Mouse (Mus musculus) limb, embryonic 12.5 days (tissue): ENCODE results near the gene Slc46a1. TPM values are rescaled to one million over a fixed set of nuclear protein-coding genes. Genes with fewer than 3 reads are reported as not detected.

Source experiments
- ATAC-seq: fragments of 200-750 bp; cut with Nextera tagmentation; 2 replicates; pipeline ENCODE4 v1.8.0; 2017; ENCODE audit warnings: low read depth, moderate TSS enrichment; ENCODE audit not compliant: insufficient number of reproducible peaks, insufficient read depth, low FRiP score, low TSS enrichment
- H3K27ac ChIP-seq: fragments of 300-500 bp; sonication (generic); 2 replicates; pipeline ENCODE4 v1.5.1; 2016; ENCODE audit warnings: mild to moderate bottlenecking, moderate library complexity
- H3K27me3 ChIP-seq: fragments of 300-500 bp; sonication (generic); 2 replicates; pipeline ENCODE4 v1.6.1; 2016; ENCODE audit warnings: mild to moderate bottlenecking, moderate library complexity
- H3K36me3 ChIP-seq: fragments of 300-500 bp; sonication (generic); 2 replicates; pipeline ENCODE4 v1.6.1; 2016; ENCODE audit warnings: mild to moderate bottlenecking, moderate library complexity
- H3K4me1 ChIP-seq: fragments of 300-500 bp; sonication (generic); replicated peaks from 2 replicates; pipeline ENCODE4 v1.6.1; 2016
- H3K4me2 ChIP-seq: fragments of 300-500 bp; sonication (generic); 2 replicates; pipeline ENCODE4 v1.6.1; 2016; ENCODE audit warnings: mild to moderate bottlenecking, moderate library complexity
- H3K4me3 ChIP-seq: fragments of 300-500 bp; sonication (generic); replicated peaks from 2 replicates; pipeline ENCODE4 v1.5.1; 2016; ENCODE audit warnings: mild to moderate bottlenecking
- H3K9ac ChIP-seq: fragments of 300-500 bp; sonication (generic); replicated peaks from 2 replicates; pipeline ENCODE4 v1.6.1; 2016; ENCODE audit warnings: mild to moderate bottlenecking, moderate library complexity
- H3K9me3 ChIP-seq: fragments of 300-500 bp; sonication (generic); 2 replicates; pipeline ENCODE4 v1.6.1; 2016; ENCODE audit warnings: mild to moderate bottlenecking, moderate library complexity
- WGBS: fragments of 180-500 bp; shearing (Covaris S2); methylation state at CpG from one replicate; pipeline ENCODE4 v1.1.7; 2016; 5-methylcytosine and 5-hydroxymethylcytosine counted together
- polyA plus RNA-seq: library from polyadenylated mRNA; unstranded; fragments of >200 nt; fragmentation: Nextera tagmentation; extraction: Ambion mirVana; gene quantifications from 2 replicates; pipeline ENCODE4 v1.2.1, GENCODE M21; 2016

Slc46a1 gene
- polyA plus RNA-seq, 1 experiment from 2014 or later, result 15.0 TPM

- Histone ChIP-seq H3K4me3 (no peak overlapping the region), H3K4me2 (no peak overlapping the region), H3K9me3 (no peaks in the 10 kb centered on the region), H3K27me3 (peaks cover 17% of the 10 kb centered on the region), H3K36me3 (peaks cover 42% of the 10 kb centered on the region), H3K27ac (no peak overlapping the region), H3K4me1 (no peaks in the 10 kb centered on the region), H3K9ac (no peak overlapping the region)
- 86% methylated on average over 3 of the region's 3 CpGs for WGBS
- no peak for ATAC-seq
Measured at GRCm38 (mm10) chr11:78505430-78505829, 39.9 kb downstream of the Slc46a1 start.

- Histone ChIP-seq H3K4me2 (no peak overlapping the region), H3K4me1 (peaks cover 16% of the 10 kb centered on the region), H3K27me3 (no peaks in the 10 kb centered on the region), H3K27ac (no peak overlapping the region), H3K36me3 (peaks cover 47% of the 10 kb centered on the region), H3K4me3 (no peak overlapping the region), H3K9ac (no peak overlapping the region), H3K9me3 (no peaks in the 10 kb centered on the region)
- WGBS, result 85% methylated on average over 5 of the region's 5 CpGs
- ATAC-seq, result no peak
Measured at GRCm38 (mm10) chr11:78509148-78509547, 43.7 kb downstream of the Slc46a1 start.

GRCm38 (mm10) chr11:78512025-78512957 is 46.8 kb downstream of the Slc46a1 start, which contains the start of the genes Tmem199 and Poldip2:
TSS of gene Tmem199 (minus strand) at chr11:78512172.
TSS of gene Poldip2 (plus strand) at chr11:78512193.
- Histone ChIP-seq H3K4me3 (peak within 1 kb of the TSS; percentile 69), H3K4me2 (peak within 1 kb of the TSS; percentile 86), H3K4me1 (peaks cover 16% of the 10 kb centered on the region), H3K36me3 (peaks cover 56% of the 10 kb centered on the region), H3K9me3 (no peaks in the 10 kb centered on the region), H3K9ac (peak within 1 kb of the TSS; percentile 94), H3K27ac (peak within 1 kb of the TSS; percentile 84), H3K27me3 (no peaks in the 10 kb centered on the region)
- ATAC-seq, result peak; percentile 95
- WGBS, result under 1% methylated on average over 67 of the region's 67 CpGs

- Histone ChIP-seq H3K9ac (peak overlapping the region; percentile 94; the same call in 1 of the 2 replicates), H3K4me1 (peaks cover 16% of the 10 kb centered on the region), H3K36me3 (peaks cover 56% of the 10 kb centered on the region), H3K4me3 (peak overlapping the region; percentile 69), H3K4me2 (peak overlapping the region; percentile 86), H3K27me3 (no peaks in the 10 kb centered on the region), H3K9me3 (no peaks in the 10 kb centered on the region), H3K27ac (no peak overlapping the region)
- no peak for ATAC-seq
- WGBS, result 84% methylated on average over 3 of the region's 3 CpGs
Measured at GRCm38 (mm10) chr11:78513106-78513790, 47.8 kb downstream of the Slc46a1 start.

- Histone ChIP-seq H3K36me3 (peaks cover 66% of the 10 kb centered on the region), H3K9ac (no peak overlapping the region), H3K27ac (no peak overlapping the region), H3K4me2 (no peak overlapping the region), H3K27me3 (no peaks in the 10 kb centered on the region), H3K9me3 (no peaks in the 10 kb centered on the region), H3K4me3 (no peak overlapping the region), H3K4me1 (peaks cover 16% of the 10 kb centered on the region)
- no peak for ATAC-seq
- WGBS, result 67% methylated on average over 2 of the region's 2 CpGs
Measured at GRCm38 (mm10) chr11:78515549-78516325, 50.2 kb downstream of the Slc46a1 start.

- H3K36me3 ChIP-seq, result peaks cover 95% of the 10 kb centered on the region
- H3K4me1 ChIP-seq, result no peaks in the 10 kb centered on the region
- no peak overlapping the region for H3K4me3 ChIP-seq
- 92% methylated on average over 10 of the region's 10 CpGs for WGBS
- H3K4me2 ChIP-seq, result no peak overlapping the region
- no peaks in the 10 kb centered on the region for H3K9me3 ChIP-seq
- H3K9ac ChIP-seq, result no peak overlapping the region
- H3K27ac ChIP-seq, result no peak overlapping the region
- ATAC-seq, result no peak
- no peaks in the 10 kb centered on the region for H3K27me3 ChIP-seq
Measured at GRCm38 (mm10) chr11:78518931-78519330, 53.4 kb downstream of the Slc46a1 start.

Other genes starting within 250 kb of the Slc46a1 start
- gene Sdf2, start 220.0 kb upstream of the Slc46a1 start, polyA plus RNA-seq, result 49.5 and 54.8 TPM in 2 replicates
- gene Supt6, start 219.7 kb upstream of the Slc46a1 start, polyA plus RNA-seq, result 36.8 and 42.2 TPM in 2 replicates
- gene 2610507B11Rik, start 203.9 kb upstream of the Slc46a1 start, polyA plus RNA-seq, result 79.1 and 81.8 TPM in 2 replicates
- gene BC030499, start 174.9 kb upstream of the Slc46a1 start, polyA plus RNA-seq, result 0.26 and 0.28 TPM in 2 replicates
- gene Spag5, start 164.2 kb upstream of the Slc46a1 start, polyA plus RNA-seq, result 55.3 and 63.6 TPM in 2 replicates
- 4.0 and 5.0 TPM in 2 replicates for gene Aldoc, start 142.7 kb upstream of the Slc46a1 start, polyA plus RNA-seq
- 68.8 and 72.5 TPM in 2 replicates for gene Pigs, start 137.3 kb upstream of the Slc46a1 start, polyA plus RNA-seq
- 94.8 and 96.3 TPM in 2 replicates for gene Unc119, start 122.2 kb upstream of the Slc46a1 start, polyA plus RNA-seq
- gene Foxn1, start 79.1 kb upstream of the Slc46a1 start, polyA plus RNA-seq, result not detected in 2 replicates
- gene Slc13a2, start 43.5 kb upstream of the Slc46a1 start, polyA plus RNA-seq, result not detected in 2 replicates
- 2.8 TPM in 2 replicates for gene Sarm1, start 32.1 kb downstream of the Slc46a1 start, polyA plus RNA-seq
- gene Vtn, start 33.4 kb downstream of the Slc46a1 start, polyA plus RNA-seq, result 0.26 and 0.28 TPM in 2 replicates
- not detected in 2 replicates for gene Sebox, start 37.8 kb downstream of the Slc46a1 start, polyA plus RNA-seq
- 51.9 and 56.1 TPM in 2 replicates for gene Tmem199, start 46.5 kb downstream of the Slc46a1 start, polyA plus RNA-seq
- gene Poldip2, start 46.5 kb downstream of the Slc46a1 start, polyA plus RNA-seq, result 176 and 180 TPM in 2 replicates
- 70.4 and 72.5 TPM in 2 replicates for gene Tnfaip1, start 70.6 kb downstream of the Slc46a1 start, polyA plus RNA-seq
- 129 and 132 TPM in 2 replicates for gene Ift20, start 70.7 kb downstream of the Slc46a1 start, polyA plus RNA-seq
- 63.3 and 63.9 TPM in 2 replicates for gene Tmem97, start 85.1 kb downstream of the Slc46a1 start, polyA plus RNA-seq
- gene Nlk, start 231.7 kb downstream of the Slc46a1 start, polyA plus RNA-seq, result 10.8 and 11.6 TPM in 2 replicates